Mouse (Mus musculus): ENCODE measurements around the gene Capg. TPM values are rescaled to one million over a fixed set of nuclear protein-coding genes. Genes with fewer than 3 reads are reported as not detected.

The Capg gene
- polyA plus RNA-seq, 1 experiment from 2014 or later, result 6.3 TPM

- H3K27ac ChIP-seq (ENCODE audit: low read depth, low read length), result no peak overlapping the region
- no peak for DNase-seq (ENCODE audit: low spot score)
Observed at GRCm38 (mm10) chr6:72570644-72571397, 26.6 kb downstream of the Capg start.

GRCm38 (mm10) chr6:72571826-72572225 lies 27.6 kb downstream of the Capg start:
- Histone ChIP-seq H3K4me2 (ENCODE audit: low read length) (no peak overlapping the region), H3K9ac (ENCODE audit: low read length) (no peak overlapping the region), H3K27ac (ENCODE audit: low read depth, low read length) (no peak overlapping the region), H3K9me3 (replicated peaks; ENCODE audit: control insufficient read depth, low read length) (no peaks in the 10 kb centered on the region), H3K36me3 (ENCODE audit: control insufficient read depth, insufficient read depth, low read length) (peaks cover 16% of the 10 kb centered on the region; the same call in 1 of the 2 replicates), H3K4me1 (ENCODE audit: control insufficient read depth, insufficient read depth, low read length) (no peaks in the 10 kb centered on the region), H3K4me3 (ENCODE audit: low read depth, low read length) (no peak overlapping the region), H3K27me3 (replicated peaks; ENCODE audit: control insufficient read depth, insufficient read depth, low read length) (no peaks in the 10 kb centered on the region)
- DNase-seq (ENCODE audit: low spot score) (no peak), ATAC-seq (no peak)
- WGBS, result 53% methylated on average over 3 of the region's 3 CpGs

More at GRCm38 (mm10) chr6:72570644-72571397, 26.6 kb downstream of the Capg start:
- peaks cover 14% of the 10 kb centered on the region; the same call in 1 of the 2 replicates for H3K36me3 ChIP-seq (ENCODE audit: control insufficient read depth, insufficient read depth, low read length)
- ATAC-seq, result no peak
- H3K4me1 ChIP-seq (ENCODE audit: control insufficient read depth, insufficient read depth, low read length), result no peaks in the 10 kb centered on the region
- H3K4me3 ChIP-seq (ENCODE audit: low read depth, low read length), result no peak overlapping the region
- H3K9ac ChIP-seq (ENCODE audit: low read length), result no peak overlapping the region
- H3K4me2 ChIP-seq (ENCODE audit: low read length), result no peak overlapping the region
- H3K27me3 ChIP-seq (replicated peaks; ENCODE audit: control insufficient read depth, insufficient read depth, low read length), result no peaks in the 10 kb centered on the region
- H3K9me3 ChIP-seq (replicated peaks; ENCODE audit: control insufficient read depth, low read length), result no peaks in the 10 kb centered on the region
- WGBS, result 88% methylated on average over 10 of the region's 10 CpGs

GRCm38 (mm10) chr6:72576041-72576440 lies 31.9 kb downstream of the Capg start:
- no peaks in the 10 kb centered on the region for H3K27me3 ChIP-seq (replicated peaks; ENCODE audit: control insufficient read depth, insufficient read depth, low read length)
- DNase-seq (ENCODE audit: low spot score) (no peak), ATAC-seq (no peak)
- H3K9me3 ChIP-seq (replicated peaks; ENCODE audit: control insufficient read depth, low read length), result no peaks in the 10 kb centered on the region
- H3K4me1 ChIP-seq (ENCODE audit: control insufficient read depth, insufficient read depth, low read length), result no peaks in the 10 kb centered on the region
- H3K27ac ChIP-seq (ENCODE audit: low read depth, low read length), result no peak overlapping the region
- H3K4me2 ChIP-seq (ENCODE audit: low read length), result no peak overlapping the region
- 97% methylated on average over 3 of the region's 3 CpGs for WGBS
- H3K9ac ChIP-seq (ENCODE audit: low read length), result no peak overlapping the region
- no peak overlapping the region for H3K4me3 ChIP-seq (ENCODE audit: low read depth, low read length)
- H3K36me3 ChIP-seq (ENCODE audit: control insufficient read depth, insufficient read depth, low read length), result peaks cover 15% of the 10 kb centered on the region; the same call in 1 of the 2 replicates

- H3K27me3 ChIP-seq (replicated peaks; ENCODE audit: control insufficient read depth, insufficient read depth, low read length), result no peaks in the 10 kb centered on the region
- 72% methylated on average over 11 of the region's 11 CpGs for WGBS
- H3K27ac ChIP-seq (ENCODE audit: low read depth, low read length), result no peak overlapping the region
- no peak overlapping the region for H3K4me2 ChIP-seq (ENCODE audit: low read length)
- H3K4me1 ChIP-seq (ENCODE audit: control insufficient read depth, insufficient read depth, low read length), result no peaks in the 10 kb centered on the region
- no peaks in the 10 kb centered on the region for H3K9me3 ChIP-seq (replicated peaks; ENCODE audit: control insufficient read depth, low read length)
- 0 out of 2 replicates have a peak, but pooled peaks cover 2% of the 10 kb centered on the region for H3K36me3 ChIP-seq (ENCODE audit: control insufficient read depth, insufficient read depth, low read length)
- no peak for ATAC-seq
- no peak overlapping the region for H3K9ac ChIP-seq (ENCODE audit: low read length)
- no peak overlapping the region for H3K4me3 ChIP-seq (ENCODE audit: low read depth, low read length)
- DNase-seq (ENCODE audit: low spot score), result no peak
Observed at GRCm38 (mm10) chr6:72581625-72582382, 37.6 kb downstream of the Capg start.

GRCm38 (mm10) chr6:72583211-72583839 lies 39.1 kb downstream of the Capg start:
- no peak for DNase-seq (ENCODE audit: low spot score)
- ATAC-seq, result no peak
- Histone ChIP-seq H3K27me3 (replicated peaks; ENCODE audit: control insufficient read depth, insufficient read depth, low read length) (no peaks in the 10 kb centered on the region), H3K4me3 (ENCODE audit: low read depth, low read length) (no peak overlapping the region), H3K36me3 (ENCODE audit: control insufficient read depth, insufficient read depth, low read length) (no peaks in the 10 kb centered on the region), H3K4me2 (ENCODE audit: low read length) (no peak overlapping the region), H3K27ac (ENCODE audit: low read depth, low read length) (no peak overlapping the region), H3K4me1 (ENCODE audit: control insufficient read depth, insufficient read depth, low read length) (no peaks in the 10 kb centered on the region), H3K9ac (ENCODE audit: low read length) (no peak overlapping the region), H3K9me3 (replicated peaks; ENCODE audit: control insufficient read depth, low read length) (no peaks in the 10 kb centered on the region)
- WGBS, result 86% methylated on average over 4 of the region's 4 CpGs

GRCm38 (mm10) chr6:72584154-72584553 lies 40.0 kb downstream of the Capg start:
- Histone ChIP-seq H3K27ac (ENCODE audit: low read depth, low read length) (no peak overlapping the region), H3K9ac (ENCODE audit: low read length) (no peak overlapping the region), H3K4me2 (ENCODE audit: low read length) (no peak overlapping the region), H3K4me3 (ENCODE audit: low read depth, low read length) (no peak overlapping the region), H3K9me3 (replicated peaks; ENCODE audit: control insufficient read depth, low read length) (no peaks in the 10 kb centered on the region), H3K36me3 (ENCODE audit: control insufficient read depth, insufficient read depth, low read length) (no peaks in the 10 kb centered on the region), H3K27me3 (replicated peaks; ENCODE audit: control insufficient read depth, insufficient read depth, low read length) (no peaks in the 10 kb centered on the region), H3K4me1 (ENCODE audit: control insufficient read depth, insufficient read depth, low read length) (no peaks in the 10 kb centered on the region)
- DNase-seq (ENCODE audit: low spot score) (no peak), ATAC-seq (no peak)
- 89% methylated on average over 11 of the region's 11 CpGs for WGBS

- Histone ChIP-seq H3K4me2 (ENCODE audit: low read length) (no peak overlapping the region), H3K27ac (ENCODE audit: low read depth, low read length) (no peak overlapping the region), H3K9ac (ENCODE audit: low read length) (no peak overlapping the region), H3K36me3 (ENCODE audit: control insufficient read depth, insufficient read depth, low read length) (no peaks in the 10 kb centered on the region), H3K27me3 (replicated peaks; ENCODE audit: control insufficient read depth, insufficient read depth, low read length) (no peaks in the 10 kb centered on the region), H3K4me1 (ENCODE audit: control insufficient read depth, insufficient read depth, low read length) (no peaks in the 10 kb centered on the region), H3K4me3 (ENCODE audit: low read depth, low read length) (no peak overlapping the region), H3K9me3 (replicated peaks; ENCODE audit: control insufficient read depth, low read length) (no peaks in the 10 kb centered on the region)
- ATAC-seq, result no peak
- 73% methylated on average over 3 of the region's 3 CpGs for WGBS
- DNase-seq (ENCODE audit: low spot score), result no peak
Observed at GRCm38 (mm10) chr6:72586701-72587100, 42.5 kb downstream of the Capg start.

- no peak overlapping the region for H3K4me3 ChIP-seq (ENCODE audit: low read depth, low read length)
- DNase-seq (ENCODE audit: low spot score), result no peak
- H3K27ac ChIP-seq (ENCODE audit: low read depth, low read length), result no peak overlapping the region
- no peak overlapping the region for H3K9ac ChIP-seq (ENCODE audit: low read length)
- H3K4me2 ChIP-seq (ENCODE audit: low read length), result no peak overlapping the region
- no peaks in the 10 kb centered on the region for H3K9me3 ChIP-seq (replicated peaks; ENCODE audit: control insufficient read depth, low read length)
- no peak for ATAC-seq
- H3K4me1 ChIP-seq (ENCODE audit: control insufficient read depth, insufficient read depth, low read length), result no peaks in the 10 kb centered on the region
- H3K36me3 ChIP-seq (ENCODE audit: control insufficient read depth, insufficient read depth, low read length), result no peaks in the 10 kb centered on the region
- H3K27me3 ChIP-seq (replicated peaks; ENCODE audit: control insufficient read depth, insufficient read depth, low read length), result no peaks in the 10 kb centered on the region
Observed at GRCm38 (mm10) chr6:72588307-72588706, 44.1 kb downstream of the Capg start.
